Mouse (Mus musculus) Muller cell, postnatal 12 days (primary cell): Measurements from ENCODE around the gene Sox1.
A peak's percentile ranks its signal among the peaks of the same experiment; 100 is the strongest.

Experiments
- DNase-seq: peaks from one replicate; pipeline ENCODE4 v3.0.0-alpha.2; 2015; ENCODE audit errors: inconsistent ontology term

Gene Sox1

DNA sequence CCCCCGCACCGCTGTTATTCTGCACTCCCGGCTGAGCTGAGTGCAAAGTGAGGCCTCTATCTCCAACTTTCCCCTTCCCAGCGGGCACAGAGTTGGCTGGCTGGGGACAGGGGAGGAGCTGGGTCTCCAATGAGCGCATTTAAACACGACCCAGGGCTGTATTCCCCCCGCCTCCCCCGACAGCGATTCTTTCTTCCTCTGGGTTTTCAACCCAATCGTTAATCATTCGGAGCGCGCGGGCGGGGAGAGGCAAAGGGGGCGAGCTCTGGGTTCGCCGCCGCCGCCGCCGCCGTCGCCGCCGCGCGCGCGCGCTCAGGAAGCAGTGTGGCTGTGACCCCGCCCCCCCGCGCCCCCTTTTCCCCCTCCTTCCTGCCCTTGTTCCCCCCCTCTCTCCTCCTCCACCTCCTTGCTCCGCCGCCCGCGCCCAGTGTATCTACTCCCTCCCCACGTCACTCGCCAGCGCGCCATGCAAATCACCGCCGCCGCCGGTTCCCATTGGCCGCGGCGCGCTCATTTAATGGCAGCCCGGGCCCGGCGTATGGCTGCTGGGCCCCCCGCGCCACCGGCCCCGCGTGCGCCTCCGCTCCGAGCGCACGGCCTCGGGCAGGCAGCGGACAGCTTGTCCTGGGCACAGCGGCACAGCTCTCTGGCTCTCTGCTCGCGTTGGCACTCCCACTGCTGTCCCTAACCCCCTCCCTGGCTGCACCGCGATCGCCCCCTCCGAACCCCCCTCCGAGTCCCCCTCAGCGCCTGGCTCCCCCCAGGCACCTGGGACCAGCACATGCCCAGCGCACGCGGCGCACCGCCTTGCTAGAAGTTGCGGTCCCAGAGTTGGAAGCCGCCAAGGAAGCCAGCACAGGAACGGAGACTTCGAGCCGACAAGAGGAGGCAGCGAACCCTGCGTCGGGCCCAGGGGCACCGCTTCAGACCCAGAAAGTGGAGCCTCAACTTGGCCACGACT, at the start of gene Sox1:
Gene Sox1, plus strand, starts transcription at position 225 of the 961 bp plus-strand sequence.
- no peak for DNase-seq

DNA sequence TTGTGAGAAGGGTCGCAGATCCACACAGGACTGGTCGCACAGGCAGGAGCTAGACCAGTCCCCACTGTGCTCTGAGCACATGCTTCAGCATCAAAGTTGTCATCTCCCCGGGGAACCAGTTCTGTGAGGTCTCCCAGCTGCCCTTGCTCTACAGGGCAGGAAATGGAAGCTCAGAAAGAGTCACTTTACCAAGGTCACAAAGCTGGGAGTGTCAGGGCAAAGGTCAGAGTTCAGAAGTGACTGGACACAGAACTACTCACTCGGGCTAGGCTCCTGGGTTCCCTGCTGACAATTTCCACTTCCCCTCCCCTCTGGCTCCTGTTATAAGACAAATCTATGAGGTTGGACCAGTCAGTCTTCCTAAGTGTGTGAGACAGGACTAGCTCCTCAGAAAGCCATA, 49.2 kb upstream of the Sox1 start:
- DNase-seq: no peak

DNA sequence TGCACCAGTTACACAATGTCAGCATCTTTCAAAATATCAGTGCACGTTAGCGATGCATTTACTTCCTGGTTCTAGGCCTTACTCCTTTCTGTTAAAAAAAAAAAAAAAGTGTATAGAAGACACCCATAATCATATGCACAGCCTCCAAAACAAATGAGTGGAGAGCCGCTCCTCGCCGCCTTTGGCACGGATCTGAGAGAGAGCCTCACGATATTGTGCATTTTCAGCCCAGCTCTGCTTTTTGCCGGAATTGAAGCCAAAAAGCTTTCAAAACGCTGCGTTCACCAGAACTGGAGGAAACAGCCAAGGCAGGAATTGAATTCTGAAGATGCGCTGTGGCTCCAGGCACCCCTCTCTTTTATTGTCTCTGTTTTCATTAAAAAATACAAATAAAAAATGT, 48.2 kb upstream of the Sox1 start:
- no peak for DNase-seq

DNA sequence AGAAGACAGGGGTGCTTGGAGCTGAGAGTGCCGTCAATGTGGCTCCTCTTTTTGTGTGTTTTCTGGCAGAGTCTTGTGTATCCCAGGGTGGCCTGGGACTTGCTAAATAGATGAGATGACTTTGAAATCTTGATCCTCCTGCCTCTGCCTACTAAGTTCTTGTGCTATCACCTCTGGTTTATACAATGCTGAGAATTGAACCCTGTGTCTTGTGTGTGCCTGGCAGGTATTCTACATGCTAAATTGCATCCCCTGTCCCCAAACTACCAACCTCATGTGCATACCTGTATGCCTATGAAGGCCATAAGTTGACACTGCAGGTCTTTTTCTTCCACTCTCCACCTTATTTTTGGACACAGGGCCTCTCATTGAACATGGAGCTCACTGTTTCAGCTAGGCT, 46.8 kb upstream of the Sox1 start:
- no peak for DNase-seq

DNA sequence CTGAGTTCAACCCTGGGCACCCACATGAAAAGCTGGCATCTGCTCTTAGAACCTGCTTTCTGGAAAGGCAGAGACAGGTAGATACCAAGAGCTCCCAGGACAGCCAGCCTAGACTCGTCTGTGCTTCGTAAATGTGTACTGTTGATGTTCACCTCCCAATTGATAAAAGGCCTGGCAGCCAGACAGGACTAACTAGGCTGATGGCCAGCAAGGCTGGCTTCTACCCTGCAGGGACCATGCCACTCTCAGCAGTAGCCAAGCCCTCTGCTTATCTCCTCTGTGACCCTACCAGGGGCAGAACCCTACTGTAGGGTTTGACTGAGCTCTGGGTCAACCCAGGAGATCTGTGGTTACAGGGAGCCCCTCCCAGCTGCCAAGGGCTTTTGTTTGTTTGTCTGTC, 45.5 kb upstream of the Sox1 start:
- no peak for DNase-seq

DNA sequence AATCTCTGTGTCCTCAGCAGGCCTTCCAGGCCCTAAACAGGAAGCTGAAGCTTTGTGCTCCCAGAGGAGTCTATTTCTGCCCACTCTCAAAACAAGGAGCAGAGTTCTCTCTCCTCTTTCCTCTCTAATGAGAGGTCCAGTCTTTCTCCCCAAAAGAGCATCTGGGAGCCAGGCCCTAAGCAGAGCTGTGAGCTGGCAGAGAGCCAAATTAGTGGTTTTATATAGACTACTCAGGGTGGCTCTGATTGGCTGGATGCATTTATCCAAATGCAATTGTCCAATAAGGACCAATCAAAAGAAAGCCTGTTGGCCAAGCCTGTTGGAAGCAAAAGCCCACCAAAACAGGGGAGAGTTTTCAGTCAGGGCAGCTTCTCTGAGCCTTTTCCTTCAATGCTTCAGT, 44.0 kb upstream of the Sox1 start:
- no peak for DNase-seq

DNA sequence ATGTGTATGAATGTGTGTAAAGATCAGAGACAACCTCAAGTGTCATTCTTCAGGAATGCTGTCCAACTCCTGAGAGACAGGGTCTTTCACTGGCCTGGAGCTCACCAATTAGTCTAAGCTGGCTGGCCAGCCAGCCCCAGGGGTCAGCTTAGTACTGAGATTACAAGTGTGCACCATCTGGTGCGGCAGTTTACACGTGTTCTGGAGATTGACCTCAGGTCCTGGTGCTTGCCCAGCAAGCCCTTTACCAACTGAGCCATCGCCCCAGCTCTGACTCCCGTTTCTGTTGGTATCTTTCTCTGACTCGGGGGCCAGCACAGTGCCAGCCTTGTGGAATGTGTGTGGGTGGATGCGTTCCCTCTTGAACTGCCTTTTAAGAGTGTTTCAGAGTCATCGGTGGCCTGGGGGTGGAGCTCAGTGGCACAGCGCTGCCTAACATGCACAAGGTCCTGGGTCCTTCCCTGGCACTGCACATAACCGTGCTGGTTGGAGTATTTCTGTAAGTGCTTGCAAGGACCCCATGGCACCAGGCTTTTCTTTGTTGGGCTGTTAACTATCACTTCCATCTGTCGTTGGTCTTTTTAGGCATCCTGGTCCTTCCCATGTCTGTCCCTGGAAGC, 40.6 kb upstream of the Sox1 start:
- peak; percentile 33 for DNase-seq

DNA sequence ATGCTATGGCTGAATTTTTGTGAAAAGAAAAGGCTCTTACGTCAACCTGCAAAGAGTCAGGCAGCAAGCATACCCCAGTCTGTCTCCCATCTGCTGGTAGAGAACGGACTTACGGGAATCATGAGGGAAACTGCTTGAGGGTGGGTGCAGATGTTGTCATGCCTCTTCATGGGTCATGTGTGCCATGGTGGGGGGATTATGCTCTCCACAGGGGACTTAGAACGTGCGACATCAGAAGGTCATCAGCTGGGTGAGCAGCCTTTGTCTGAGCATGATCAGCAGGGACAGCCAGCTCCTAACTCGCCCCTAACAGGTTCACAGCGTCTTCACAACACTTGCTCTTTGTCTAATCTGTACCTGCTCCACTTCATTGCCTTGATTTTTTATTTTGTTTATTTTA, 26.9 kb upstream of the Sox1 start:
- no peak for DNase-seq

DNA sequence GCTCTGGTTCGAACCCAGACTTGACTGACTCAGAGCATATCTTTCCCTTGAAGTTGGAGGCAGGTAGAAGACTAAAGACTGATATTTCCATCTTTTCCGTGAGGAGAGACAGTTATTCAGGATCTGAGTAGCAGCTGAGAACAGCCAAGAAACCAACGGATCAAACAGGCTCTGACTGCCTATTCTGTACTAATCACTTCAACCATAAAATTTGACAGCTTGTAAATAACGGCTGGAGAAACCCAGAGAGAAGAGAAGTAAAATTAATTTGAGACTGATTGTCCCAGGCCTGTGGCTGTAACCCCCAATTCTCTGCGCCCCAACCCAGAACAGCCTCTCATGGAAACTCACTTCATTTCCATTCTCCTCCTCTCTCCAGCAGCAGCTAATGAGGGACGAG, 26.2 kb upstream of the Sox1 start:
- no peak for DNase-seq

DNA sequence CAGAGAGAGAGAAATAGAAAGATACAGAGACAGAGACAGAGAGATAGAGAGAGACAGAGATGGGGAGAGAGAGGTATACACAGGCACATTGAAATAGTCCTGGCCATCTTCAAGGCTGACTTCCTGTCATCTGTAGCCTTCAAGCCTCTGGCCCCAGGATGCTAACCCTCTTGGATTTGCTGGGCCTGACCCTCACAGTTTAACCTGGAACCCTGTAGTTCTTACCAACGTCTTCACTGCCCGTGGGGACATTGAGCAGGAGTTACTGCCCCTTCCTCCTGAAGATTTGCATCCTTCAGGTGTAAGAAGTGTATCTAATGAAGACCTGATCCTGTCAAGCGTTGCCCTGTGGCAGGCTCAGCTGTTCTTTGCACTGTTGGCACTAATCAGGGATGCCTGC, 14.0 kb upstream of the Sox1 start:
- DNase-seq: no peak

DNA sequence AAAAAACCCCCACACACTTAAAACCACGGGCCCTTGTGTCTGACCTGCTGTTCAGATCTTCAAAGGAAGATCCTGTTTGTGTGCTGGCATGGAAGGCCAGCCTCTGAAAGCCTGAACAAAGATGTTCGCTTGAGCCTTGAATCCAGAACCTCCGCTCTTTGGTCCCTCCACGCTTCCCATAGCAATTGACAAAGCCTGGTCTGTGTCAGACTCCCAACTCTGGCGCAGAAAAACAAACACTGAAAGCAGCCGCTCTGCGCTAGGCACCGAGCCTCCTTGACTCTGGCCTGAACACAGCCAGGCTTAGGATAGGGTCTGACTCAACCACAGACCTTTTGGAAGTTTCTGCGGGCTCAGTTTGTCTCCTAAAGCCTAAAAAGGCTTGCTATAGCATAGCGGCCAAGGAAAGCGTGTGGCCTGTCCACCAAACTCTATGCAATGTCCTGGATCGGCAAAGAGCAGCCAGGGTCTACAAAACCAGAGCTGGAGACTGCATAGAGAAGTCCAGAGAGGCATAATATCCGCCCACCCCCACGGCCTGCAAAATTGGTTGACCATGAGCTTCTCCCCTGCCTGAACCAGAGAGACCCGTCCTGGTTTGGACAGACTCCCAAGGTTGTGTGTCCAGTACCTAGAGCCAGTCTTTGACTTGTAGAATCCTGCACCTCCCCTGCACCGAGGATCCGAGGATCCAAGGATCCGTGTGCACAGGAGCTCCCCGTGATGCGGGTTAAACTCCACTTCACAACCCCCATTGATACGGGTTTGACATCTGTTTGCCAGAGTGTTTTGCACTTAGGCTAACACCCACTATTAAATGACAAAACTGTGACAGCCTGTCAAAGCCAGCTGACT, 12.2 kb upstream of the Sox1 start:
- no peak for DNase-seq

DNA sequence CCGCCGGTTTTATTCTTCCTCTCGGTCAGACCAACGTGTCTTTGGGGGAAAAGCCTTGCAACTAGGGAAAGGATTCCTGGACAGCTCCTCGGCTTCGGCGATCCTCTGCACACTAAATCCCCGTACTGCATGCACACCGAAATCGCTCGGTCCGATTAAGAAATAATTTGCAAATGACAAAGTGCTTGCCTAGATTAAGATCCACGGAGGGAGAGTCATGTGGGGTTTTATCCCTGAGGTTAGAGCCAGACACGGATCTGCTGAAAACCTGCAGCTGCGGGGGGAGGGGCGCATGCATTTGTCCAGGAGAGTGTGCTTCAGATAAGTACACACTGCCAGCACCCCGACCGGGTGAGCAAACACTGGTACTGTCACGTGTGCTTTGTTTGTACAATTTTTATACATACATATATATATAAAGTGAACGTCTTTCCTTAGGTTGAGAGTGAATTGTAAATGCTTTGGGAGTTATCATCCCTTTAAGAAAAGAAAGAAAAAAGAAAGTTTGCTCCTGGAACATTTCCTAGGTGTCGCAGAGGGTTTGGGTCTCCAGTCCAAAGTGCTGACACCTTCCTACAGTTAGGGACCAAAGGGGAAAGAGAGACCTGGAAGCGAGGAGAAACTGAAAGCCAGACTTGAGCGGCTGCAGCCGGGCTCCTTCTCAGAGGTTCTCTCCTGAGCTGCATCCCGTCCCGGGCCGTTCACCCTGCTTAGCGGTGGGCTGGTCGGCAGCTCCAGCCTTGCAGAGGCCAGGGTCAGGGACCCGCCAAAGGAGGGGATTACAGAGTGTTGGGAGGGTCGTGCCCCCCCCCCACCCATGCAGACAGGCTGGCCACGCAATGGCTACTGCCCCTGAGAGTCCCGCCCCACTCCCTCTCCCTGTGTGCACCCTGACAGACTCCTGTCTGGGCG, 10.9 kb upstream of the Sox1 start:
- no peak for DNase-seq

DNA sequence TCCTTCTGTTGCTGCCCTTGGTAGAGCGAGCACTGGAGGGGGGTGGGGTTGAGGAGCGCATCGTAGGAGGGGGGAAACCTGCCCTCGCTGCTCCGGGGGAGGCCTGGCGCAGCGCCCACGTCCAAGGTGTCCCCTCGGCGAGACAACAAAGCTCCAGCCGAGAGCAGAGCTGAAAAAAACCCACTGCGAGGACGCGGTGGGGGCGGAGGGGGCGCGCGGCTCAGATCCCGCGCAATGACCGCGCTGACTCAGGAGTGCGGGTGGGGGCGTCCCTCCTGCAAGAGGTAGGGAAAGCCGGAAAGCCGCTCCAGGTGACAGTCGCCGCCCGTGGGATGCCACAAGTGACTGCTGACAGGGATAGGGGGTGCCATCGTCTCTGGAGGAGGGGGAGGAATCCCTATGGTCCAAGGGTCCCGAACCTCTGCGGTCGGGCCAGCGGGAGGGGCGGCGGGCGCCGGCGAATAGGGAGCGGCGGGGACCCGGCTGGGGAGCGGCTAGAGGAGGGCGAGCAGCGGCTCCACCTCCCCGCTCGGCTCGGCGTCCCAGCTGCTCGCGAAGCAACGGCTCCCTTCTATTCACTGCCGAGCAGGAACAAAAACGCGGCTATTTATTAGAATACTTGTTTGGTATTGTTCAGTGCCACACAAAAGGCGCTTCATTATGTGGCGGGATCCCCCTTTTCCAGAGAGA, 10.0 kb upstream of the Sox1 start:
- no peak for DNase-seq

DNA sequence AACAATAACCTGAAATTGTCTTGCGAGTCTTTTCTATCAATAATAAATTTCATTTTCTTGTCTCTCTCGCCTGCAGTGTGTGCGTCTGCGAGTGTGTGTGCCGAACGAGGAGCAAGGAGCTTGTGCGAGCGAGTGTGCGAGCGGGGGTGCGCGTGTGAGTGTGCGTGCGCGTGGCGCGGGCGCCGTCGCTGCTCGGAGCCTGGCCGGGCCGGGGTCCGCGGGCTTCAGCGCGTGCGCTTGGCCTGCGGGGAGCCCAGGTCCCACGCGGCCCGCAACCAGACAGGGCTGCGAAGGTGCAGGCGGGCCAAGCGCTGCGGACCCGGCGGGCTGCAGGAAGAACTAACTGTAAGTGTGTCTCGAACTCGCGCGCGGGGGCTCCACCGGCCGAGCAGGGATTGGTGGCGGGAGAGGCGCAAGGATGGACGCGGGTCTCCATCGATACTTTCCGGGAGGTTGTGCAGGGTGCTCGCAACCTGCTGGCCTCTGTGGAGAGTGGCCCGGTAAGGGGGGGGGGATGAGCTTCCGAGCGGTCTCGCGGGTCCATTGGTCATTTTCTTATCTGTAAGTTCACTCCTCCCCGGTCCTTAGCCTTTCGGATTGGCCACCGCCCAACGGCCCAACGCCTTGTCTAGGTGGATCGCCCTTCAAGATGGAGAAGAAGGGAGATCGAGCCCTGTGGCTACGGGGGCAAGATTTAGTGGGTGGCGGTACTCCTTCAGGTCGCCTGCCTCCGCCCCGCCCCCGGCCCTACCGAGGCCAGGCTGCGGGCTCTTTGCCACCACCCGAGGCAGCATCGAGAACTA, 9.2 kb upstream of the Sox1 start:
- no peak for DNase-seq

DNA sequence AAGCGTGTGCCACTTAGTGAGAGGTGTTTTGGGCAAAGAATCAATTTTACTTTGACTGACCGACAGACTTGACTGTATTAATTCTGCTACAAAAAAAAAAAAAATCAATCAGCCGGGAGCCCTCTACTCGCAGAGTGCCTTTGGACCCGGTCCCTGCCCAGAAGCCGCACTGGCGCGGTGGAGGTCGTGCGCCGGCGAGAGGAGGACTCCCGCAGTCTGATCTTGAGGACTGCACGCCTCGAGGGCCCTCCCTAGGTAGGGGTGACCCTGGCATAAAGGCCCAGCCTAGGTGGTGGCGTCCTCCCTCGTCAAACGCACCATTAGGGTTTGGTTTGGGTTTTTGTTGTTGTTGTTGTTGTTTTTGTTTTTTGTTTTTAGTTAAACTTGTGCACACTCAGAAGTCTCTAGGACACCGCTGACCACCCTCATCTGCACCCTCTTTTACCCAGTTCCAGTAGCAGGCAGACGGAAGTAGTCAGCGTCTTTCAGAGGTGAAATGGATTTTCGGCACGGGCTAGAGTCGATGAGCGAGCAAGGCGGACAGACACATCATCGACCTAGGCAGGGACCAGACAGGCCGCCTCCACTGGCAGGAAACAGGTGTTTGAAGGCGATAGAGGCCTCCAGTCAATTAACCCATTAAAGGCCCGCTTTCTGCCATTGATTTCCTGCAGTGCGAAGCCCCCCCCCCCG, 8.4 kb upstream of the Sox1 start:
- no peak for DNase-seq

DNA sequence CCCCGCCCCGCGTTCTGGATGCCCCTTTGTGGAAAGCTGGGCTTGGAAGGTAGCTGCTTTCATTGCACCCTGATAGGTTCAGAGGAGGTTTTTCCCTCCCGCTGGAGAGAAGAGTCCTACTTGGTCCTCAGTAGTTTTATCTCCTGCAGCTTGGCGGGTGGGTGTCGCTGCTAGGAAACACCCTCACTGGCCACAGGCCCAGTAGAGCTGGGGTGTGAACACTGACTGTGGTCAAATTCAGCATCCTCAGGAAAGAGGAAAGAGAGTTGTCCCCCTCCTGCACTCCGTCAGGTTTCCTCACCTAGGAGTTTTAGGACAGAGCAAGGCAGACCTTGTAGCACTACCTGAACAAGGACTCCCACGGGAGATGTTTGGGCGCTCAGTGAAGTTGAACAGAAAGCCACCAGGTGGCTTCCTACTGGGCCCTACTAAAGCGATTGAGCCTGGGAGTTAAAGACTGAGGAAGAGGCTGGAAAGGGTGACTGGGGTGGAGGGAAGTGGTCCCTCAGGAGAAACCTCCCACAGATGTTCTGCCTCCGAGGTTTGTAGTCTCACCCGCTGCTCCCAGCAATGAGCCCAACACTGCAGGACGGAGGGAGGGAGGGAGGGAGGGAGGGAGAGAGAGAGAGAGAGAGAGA, 7.8 kb upstream of the Sox1 start:
- no peak for DNase-seq

DNA sequence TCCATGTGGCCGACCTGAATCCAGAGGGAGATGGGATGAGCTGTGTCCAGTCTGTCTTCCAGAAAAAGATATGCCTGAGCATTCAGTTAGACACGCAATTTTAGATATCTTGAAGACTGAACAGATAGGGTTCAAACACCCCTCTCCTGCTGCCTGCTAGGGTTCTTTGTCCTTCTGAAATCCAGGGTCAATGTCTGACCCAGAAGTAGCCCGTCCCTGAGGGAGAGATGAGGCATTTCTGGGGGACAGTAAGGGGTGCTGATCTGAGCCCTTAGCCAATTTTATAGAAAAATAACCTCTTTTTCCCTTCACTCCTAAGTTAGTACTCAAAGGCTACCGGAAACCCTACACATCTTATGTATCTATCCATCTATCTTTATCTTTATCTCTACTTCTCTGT, 7.2 kb upstream of the Sox1 start:
- DNase-seq: no peak

DNA sequence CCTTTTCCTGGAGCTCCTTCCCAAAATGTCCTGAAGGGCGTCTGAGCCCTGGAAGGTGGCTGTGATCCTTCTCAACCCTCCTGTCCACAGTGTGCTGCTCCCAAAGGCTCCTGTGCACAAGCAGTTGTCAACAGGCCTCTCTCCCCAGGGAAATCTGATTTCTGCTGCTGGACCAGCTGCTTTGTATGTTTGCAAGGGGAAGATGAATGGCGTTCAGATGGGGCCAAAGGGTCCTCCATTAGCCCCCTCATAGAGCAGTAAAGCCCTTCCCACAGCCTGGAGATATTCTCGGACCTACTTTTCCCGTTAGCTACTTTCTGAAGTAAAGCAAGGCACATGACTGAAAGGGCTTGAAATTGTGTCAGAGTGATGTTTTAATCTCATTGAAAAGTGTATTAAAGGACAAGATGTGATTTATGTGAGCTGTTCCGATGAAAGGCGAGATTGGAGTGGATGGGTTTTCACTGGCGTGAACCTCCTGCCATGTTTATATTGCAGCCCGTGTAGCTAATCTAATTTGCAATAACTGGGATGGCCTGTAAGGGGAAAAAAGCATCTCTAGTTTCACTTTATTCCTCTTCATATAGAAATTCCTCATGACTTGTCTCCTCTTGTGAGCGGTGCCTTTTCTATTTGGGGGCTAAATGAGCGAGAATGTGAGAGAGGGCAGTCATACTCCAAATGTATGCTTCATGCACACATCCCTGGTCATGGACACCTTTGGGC, 6.5 kb upstream of the Sox1 start:
- no peak for DNase-seq
